Mouse (Mus musculus) cerebellum, adult 11 months (tissue): ENCODE results near the gene Cysltr1.

Experiments
- DNase-seq: peaks from one replicate; pipeline ENCODE4 v3.0.0; 2022

Gene Cysltr1

DNA sequence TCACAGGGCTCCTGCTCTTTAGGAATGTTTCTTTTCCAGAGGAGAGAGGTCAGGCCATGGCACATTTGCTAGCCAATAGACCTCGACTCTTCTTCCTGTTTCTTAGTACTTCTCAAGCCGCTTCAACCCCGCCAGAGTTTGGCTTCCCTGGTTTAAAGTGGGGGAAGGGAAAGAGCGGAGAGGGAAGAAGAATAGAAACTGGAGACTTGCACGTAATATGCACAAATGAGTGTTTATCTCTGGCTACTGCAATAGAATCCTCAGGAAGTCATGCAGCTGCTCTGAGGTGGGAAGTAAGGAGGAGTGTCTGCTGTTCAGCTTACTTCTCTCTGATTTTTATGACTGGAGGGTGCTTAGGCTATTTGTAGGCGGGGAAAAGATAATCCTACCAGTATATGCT is at the start of gene Cysltr1:
Cysltr1 (minus strand) TSS at position 294 of the 400 bp plus-strand sequence.
- DNase-seq: no peak

GRCm38 (mm10) chrX:106634799-106635541 is 31.5 kb upstream of the Cysltr1 start:
- DNase-seq: no peak

DNA sequence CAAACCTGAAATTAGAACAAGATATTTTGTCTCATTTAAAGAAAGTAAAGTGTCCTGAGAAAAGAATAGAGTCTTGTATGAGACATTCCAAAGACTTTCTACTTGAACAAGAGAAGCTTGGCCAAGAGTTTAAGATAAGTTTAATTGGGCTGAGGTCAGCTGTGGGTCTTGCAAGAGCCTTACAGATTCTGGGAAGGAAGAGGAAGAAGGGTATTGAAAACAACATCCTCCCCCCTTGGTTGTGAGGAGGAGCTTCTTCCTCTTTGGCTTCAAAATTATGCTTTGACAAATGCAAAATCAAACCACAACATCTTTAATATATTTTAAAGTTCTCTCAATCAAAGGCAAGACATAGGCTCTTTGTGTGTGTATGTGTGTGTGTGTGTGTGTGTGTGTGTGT is 30.1 kb upstream of the Cysltr1 start:
- no peak for DNase-seq

DNA sequence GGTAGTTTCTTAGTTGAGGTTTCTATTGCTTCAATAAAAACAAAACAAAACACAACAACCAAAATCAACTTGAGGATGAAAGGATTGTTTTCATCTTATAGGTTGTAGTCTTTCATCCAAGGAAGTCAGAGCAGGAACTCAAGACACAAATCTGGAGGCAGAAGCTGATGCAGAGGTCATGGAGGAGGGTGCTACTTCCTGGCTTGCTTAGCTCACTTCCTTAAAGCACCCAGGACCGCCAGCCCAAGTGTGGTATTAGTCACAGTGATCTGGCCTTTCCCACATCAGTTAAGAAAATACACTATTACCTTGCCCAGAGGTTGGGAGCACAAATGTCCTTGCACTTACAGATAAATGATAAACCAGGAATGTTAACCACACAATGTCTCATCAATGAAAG is 25.0 kb upstream of the Cysltr1 start:
- no peak for DNase-seq

GRCm38 (mm10) chrX:106623667-106624066 is 20.2 kb upstream of the Cysltr1 start:
- DNase-seq: no peak

DNA sequence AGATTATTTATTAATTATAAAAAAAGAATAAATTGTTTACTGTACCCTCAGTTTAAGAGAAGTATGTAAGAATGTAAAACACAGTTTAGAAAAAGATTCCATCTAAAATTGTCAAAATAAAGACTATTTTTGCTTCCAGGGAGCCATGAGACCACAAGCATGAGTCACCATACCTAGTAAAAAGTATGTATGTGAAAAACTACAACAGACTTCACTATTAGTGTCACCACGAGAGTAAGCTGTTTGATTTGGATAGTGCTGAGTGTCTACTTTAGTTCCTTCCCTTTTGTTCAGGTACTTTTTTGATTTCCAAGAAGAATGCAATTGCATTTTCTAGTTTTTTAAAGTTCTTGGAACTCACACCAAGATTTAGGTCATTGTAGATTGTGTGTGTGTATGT is 19.0 kb upstream of the Cysltr1 start:
- no peak for DNase-seq

DNA sequence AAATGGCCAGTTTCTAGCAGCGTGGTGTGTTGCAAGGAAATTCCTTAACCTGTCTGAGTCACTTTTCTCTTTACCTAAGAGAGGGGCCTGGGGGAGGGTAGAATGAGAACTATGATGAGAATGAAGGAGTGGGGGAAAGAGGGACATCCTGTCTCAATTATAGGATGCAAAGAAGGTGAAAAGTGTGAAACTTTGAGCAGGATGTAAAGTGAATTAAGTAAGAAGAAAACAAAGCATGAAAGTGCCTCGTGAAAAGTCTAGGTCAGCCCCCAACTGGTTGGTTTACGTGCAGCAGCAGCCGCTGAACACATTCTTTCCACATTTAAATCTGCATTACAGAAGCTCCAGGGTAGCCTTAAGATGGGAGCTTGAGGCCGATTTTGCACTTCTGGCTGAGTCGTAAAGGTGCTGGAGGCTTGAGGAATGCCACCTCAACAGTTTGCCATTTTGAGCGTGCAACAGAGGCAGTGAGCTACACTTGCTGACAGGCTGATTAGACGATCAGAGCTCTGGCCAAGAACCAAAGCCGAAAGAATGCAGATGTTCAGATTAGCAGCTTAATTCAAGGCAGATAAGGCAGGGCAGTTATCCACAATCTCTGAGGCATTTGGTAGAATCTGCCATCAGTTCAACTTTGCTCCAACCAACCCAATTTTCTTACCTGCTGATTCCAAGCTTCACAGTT is 763 bp downstream of the Cysltr1 start:
- no peak for DNase-seq

GRCm38 (mm10) chrX:106595904-106596303 is 7.6 kb downstream of the Cysltr1 start:
- DNase-seq: no peak

- DNase-seq: no peak
Measured at GRCm38 (mm10) chrX:106593914-106594313, 9.6 kb downstream of the Cysltr1 start.

GRCm38 (mm10) chrX:106582886-106583285 is 20.6 kb downstream of the Cysltr1 start, which contains the start of gene Gm5127:
Gm5127 (plus strand) TSS chrX:106583186.
- no peak for DNase-seq

- DNase-seq: no peak
Measured at GRCm38 (mm10) chrX:106582197-106582596, 21.3 kb downstream of the Cysltr1 start.

GRCm38 (mm10) chrX:106580410-106580809 is 23.1 kb downstream of the Cysltr1 start:
- DNase-seq: no peak

DNA sequence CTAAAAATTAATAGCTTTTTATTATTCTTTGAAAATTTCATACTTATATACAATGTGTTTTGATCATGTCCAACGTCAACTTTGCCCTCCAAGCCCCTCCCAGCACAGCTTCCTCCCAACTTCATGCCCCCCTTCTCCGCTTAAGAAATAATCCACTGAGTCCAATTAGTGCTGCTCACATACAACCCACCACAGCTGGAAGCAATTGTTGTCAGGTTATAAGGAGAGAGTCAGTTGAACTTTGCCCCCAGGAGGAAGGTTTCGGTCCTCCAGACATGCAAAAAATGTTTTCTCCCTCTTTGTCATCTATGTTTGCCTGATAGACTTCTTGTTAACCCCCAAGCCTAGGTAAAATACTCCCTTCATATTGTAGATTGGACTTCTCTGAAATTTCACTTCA is 24.5 kb downstream of the Cysltr1 start:
- DNase-seq: no peak

DNA sequence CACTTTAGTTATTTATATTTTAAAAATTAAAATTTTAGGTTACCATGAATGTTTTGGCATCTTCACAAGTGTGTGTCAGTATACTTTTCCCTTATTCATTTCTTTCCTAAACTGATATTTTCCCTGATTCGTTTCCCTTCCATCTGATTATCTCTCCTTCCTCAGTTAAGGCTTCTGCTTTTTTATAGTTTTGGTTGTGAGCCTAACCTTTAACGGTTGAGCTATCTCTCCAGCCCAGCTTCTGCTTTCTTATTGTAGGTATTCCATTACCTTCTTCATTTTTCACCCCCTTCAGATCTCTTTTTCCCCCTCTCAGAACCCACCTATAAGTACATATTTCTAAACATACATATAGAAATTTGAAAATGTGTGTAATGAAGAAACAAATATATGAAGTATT is 48.0 kb downstream of the Cysltr1 start:
- no peak for DNase-seq

GRCm38 (mm10) chrX:106536359-106536758 is 67.1 kb downstream of the Cysltr1 start:
- no peak for DNase-seq
